In the genomic region with DNA sequence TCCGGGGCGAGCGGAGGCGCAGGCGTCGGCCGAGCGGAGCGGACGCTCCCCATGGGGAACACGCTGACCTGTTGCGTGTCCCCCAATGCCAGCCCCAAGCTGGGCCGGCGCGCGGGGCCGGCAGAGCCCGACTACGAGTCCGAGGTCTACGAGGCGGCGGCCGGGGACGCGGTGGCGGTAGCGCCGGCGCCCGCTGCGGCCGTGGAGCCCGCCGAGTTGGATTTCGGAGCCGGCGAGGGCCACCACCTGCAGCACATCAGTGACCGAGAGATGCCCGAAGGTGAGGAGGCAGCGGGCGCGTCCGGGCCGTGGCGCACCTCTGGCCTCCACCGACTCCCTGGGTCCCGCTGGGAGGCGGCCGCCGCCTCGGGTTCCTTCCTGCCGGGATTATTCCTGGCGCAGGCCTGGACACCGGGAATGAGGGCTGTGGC, we compare ENCODE assay signal across 8 mouse cellular contexts. TPM values are rescaled to one million over a fixed set of nuclear protein-coding genes. Genes with fewer than 3 reads are reported as not detected.
DNase-seq lines count a peak whose midpoint lies in the region; ATAC-seq and TF ChIP-seq lines count a peak whose summit lies in the region.

No protein-coding gene starts in this region.

- peak overlapping the region; percentile 91 for H3K4me2 ChIP-seq in forebrain, postnatal 0 days (ENCODE audit: low read depth)

- H3K4me3 ChIP-seq in forebrain, postnatal 0 days (ENCODE audit: low read depth, low read length) = peak overlapping the region; percentile 81
- H3K4me3 ChIP-seq in left cerebral cortex, adult 2 months = peak overlapping the region; percentile 94
- peak overlapping the region; percentile 93 for H3K4me3 ChIP-seq in testis, adult 2 months (ENCODE audit: control insufficient read depth, low read depth, low read length)

- no peak for TF ChIP-seq POLR2A in testis, adult 2 months (IDR thresholded peaks at IDR 0.05; ENCODE audit: control insufficient read depth, low read depth, low read length)

- intact Hi-C loops in heart, postnatal 36 days (cut with DNase I) = loop anchor here (2.0 kb wide), 1 partner anchor 158 kb away; the partner anchor contains the start of gene Creb1
- intact Hi-C loops in left cerebral cortex, adult 2 months (cut with DNase I) = loop anchor here (5.0 kb wide), 2 partner anchors 159 to 1024 kb away; partner anchors contain the start of gene Creb1

- H3K9ac ChIP-seq in forebrain, postnatal 0 days = peak overlapping the region; percentile 68

- TF ChIP-seq CTCF in forebrain, postnatal 0 days (IDR thresholded peaks at IDR 0.05; ENCODE audit: low read depth) = no peak
- TF ChIP-seq CTCF in left cerebral cortex, adult 2 months (IDR thresholded peaks at IDR 0.05) = no peak
- no peak for TF ChIP-seq CTCF in testis, adult 2 months (IDR thresholded peaks at IDR 0.05; ENCODE audit: control insufficient read depth, insufficient read depth, insufficient replicate concordance, low read depth, low read length)

- no peaks in the 10 kb centered on the region for H3K36me3 ChIP-seq in forebrain, postnatal 0 days (ENCODE audit: insufficient read depth)
- no peaks in the 10 kb centered on the region; the same call in 1 of the 2 replicates for H3K36me3 ChIP-seq in testis, adult 2 months (ENCODE audit: control insufficient read depth, insufficient read depth, low read length)

- peak overlapping the region; percentile 69 for H3K27ac ChIP-seq in forebrain, postnatal 0 days (ENCODE audit: low read depth, low read length)
- peak overlapping the region; percentile 76 for H3K27ac ChIP-seq in left cerebral cortex, adult 2 months
- H3K27ac ChIP-seq in testis, adult 2 months (ENCODE audit: control insufficient read depth, insufficient read depth, low read depth, low read length) = peak overlapping the region; percentile 85

- peaks cover 27% of the 10 kb centered on the region for H3K4me1 ChIP-seq in forebrain, postnatal 0 days (ENCODE audit: insufficient read depth)
- H3K4me1 ChIP-seq in testis, adult 2 months (ENCODE audit: control insufficient read depth, insufficient read depth, low read length) = no peaks in the 10 kb centered on the region

- ATAC-seq in forebrain, postnatal 0 days = no peak

- H3K9me3 ChIP-seq in forebrain, postnatal 0 days (ENCODE audit: low read length) = no peaks in the 10 kb centered on the region

- DNase-seq in adrenal gland, adult 2 months = peak; percentile 69
- no peak for DNase-seq in adrenal gland, adult 8-10 months
- peak; percentile 51 to 57 for DNase-seq in adrenal gland, postnatal 36 days
- no peak for DNase-seq in forebrain, postnatal 0 days
- peak; percentile 61 to 64 for DNase-seq in heart, postnatal 36 days
- peak in 1 of 2 experiments; percentile 49 for DNase-seq in left cerebral cortex, adult 2 months (ENCODE audit: extremely low spot score in 1 of 2, low spot score in 2 of 2)
- peak; percentile 62 for DNase-seq in mesoderm, embryonic 11.5 days (ENCODE audit: low read depth, low spot score)

- H3K27me3 ChIP-seq in forebrain, postnatal 0 days (ENCODE audit: insufficient read depth, low read length) = no peaks in the 10 kb centered on the region
- H3K27me3 ChIP-seq in testis, adult 2 months (ENCODE audit: control insufficient read depth, insufficient read depth, low read length) = no peaks in the 10 kb centered on the region

- 0% methylated on average over 39 of the region's 55 CpGs for WGBS in forebrain, postnatal 0 days

RNA-seq across cellular contexts. Expression of gene Ccnyl1, which starts 0.9 kb away (rescaled TPM):
- 10 to 100 TPM; 16.9 to 17.2 TPM for total RNA-seq in adrenal gland, adult 2 months (2021)
- polyA plus RNA-seq in adrenal gland, adult 2 months (2012; rRNA removed) = 30.9 and 35.8 TPM in 2 replicates
- 10 to 100 TPM; 12.0 to 15.6 (median 13.6) TPM for total RNA-seq in adrenal gland, adult 8-10 months (2022)
- total RNA-seq in adrenal gland, postnatal 36 days (2021) = 10 to 100 TPM; 15.2 to 18.9 TPM
- 20.3 and 24.7 TPM in 2 replicates for total RNA-seq in forebrain, postnatal 0 days (2014; rRNA removed)
- 3.1 and 3.4 TPM in 2 replicates for polyA plus RNA-seq in forebrain, postnatal 0 days (2015; fragmentation: Nextera tagmentation; extraction: Ambion mirVana)
- total RNA-seq in heart, postnatal 36 days (2021) = 10 to 100 TPM; 15.5 to 18.2 TPM
- 10 to 100 TPM; 19.7 to 20.2 TPM for total RNA-seq in left cerebral cortex, adult 2 months (2021)
- 202 and 230 TPM in 2 replicates for polyA plus RNA-seq in testis, adult 2 months (2012; rRNA removed)

RNA-seq across cellular contexts. Expression of gene Fzd5, which starts 46.4 kb away (rescaled TPM):
- 10 to 100 TPM; 12.5 to 21.3 TPM for total RNA-seq in adrenal gland, adult 2 months (2021)
- polyA plus RNA-seq in adrenal gland, adult 2 months (2012; rRNA removed) = 24.7 and 29.6 TPM in 2 replicates
- 10 to 100 TPM; 14.9 to 34.1 (median 21.4) TPM for total RNA-seq in adrenal gland, adult 8-10 months (2022)
- 10 to 100 TPM; 15.5 to 21.0 TPM for total RNA-seq in adrenal gland, postnatal 36 days (2021)
- total RNA-seq in forebrain, postnatal 0 days (2014; rRNA removed) = 1.6 and 4.7 TPM in 2 replicates
- polyA plus RNA-seq in forebrain, postnatal 0 days (2015; fragmentation: Nextera tagmentation; extraction: Ambion mirVana) = 0.21 and 0.35 TPM in 2 replicates
- 1 to 10 TPM; 4.5 TPM for total RNA-seq in heart, postnatal 36 days (2021)
- total RNA-seq in left cerebral cortex, adult 2 months (2021) = 1 to 10 TPM in 1 of 2 experiments, under 1 TPM in 1; 0.93 to 1.4 TPM
- 1.8 and 1.9 TPM in 2 replicates for polyA plus RNA-seq in testis, adult 2 months (2012; rRNA removed)

Comparison
In these comparisons a context has a peak if more than half of its experiments do, and no peak if none do; other contexts are left out.
1. DNase-seq: peak in adrenal gland, adult 2 months (single experiment), adrenal gland, postnatal 36 days (2 of 2), heart, postnatal 36 days (2 of 2) and mesoderm, embryonic 11.5 days (single experiment); none in adrenal gland, adult 8-10 months (single experiment) and forebrain, postnatal 0 days (single experiment).
2. Peak in every context shown above with its lines, with median percentiles within 50 percentile points of each other: H3K27ac ChIP-seq and H3K4me3 ChIP-seq.